Mouse (Mus musculus): Measurements from ENCODE around the gene Cdh13. TPM values are rescaled to one million over a fixed set of nuclear protein-coding genes. Genes with fewer than 3 reads are reported as not detected.

Gene Cdh13
- polyA plus RNA-seq, 1 experiment from 2014 or later = 33.5 TPM

- Histone ChIP-seq H3K27ac (no peak overlapping the region), H3K36me3 (no peaks in the 10 kb centered on the region), H3K4me2 (replicated peaks) (no peak overlapping the region), H3K9me3 (no peaks in the 10 kb centered on the region), H3K4me1 (no peaks in the 10 kb centered on the region), H3K4me3 (no peak overlapping the region), H3K9ac (no peak overlapping the region), H3K27me3 (replicated peaks) (no peaks in the 10 kb centered on the region)
- no peak for ATAC-seq (ENCODE audit: low FRiP score, low read depth)
- 92% methylated on average over 5 of the region's 5 CpGs for WGBS
These were observed 342.9 kb downstream of the Cdh13 start for GRCm38 (mm10) chr8:118626425-118626824.

GRCm38 (mm10) chr8:118627737-118628136 lies 344.2 kb downstream of the Cdh13 start:
- H3K27me3 ChIP-seq (replicated peaks) = no peaks in the 10 kb centered on the region
- no peaks in the 10 kb centered on the region for H3K36me3 ChIP-seq
- no peaks in the 10 kb centered on the region for H3K4me1 ChIP-seq
- no peak for ATAC-seq (ENCODE audit: low FRiP score, low read depth)
- no peak overlapping the region for H3K4me3 ChIP-seq
- H3K4me2 ChIP-seq (replicated peaks) = no peak overlapping the region
- 88% methylated on average over 5 of the region's 5 CpGs for WGBS
- no peaks in the 10 kb centered on the region for H3K9me3 ChIP-seq
- no peak overlapping the region for H3K9ac ChIP-seq
- no peak overlapping the region for H3K27ac ChIP-seq

GRCm38 (mm10) chr8:118628702-118629101 lies 345.2 kb downstream of the Cdh13 start:
- H3K4me2 ChIP-seq (replicated peaks) = no peak overlapping the region
- H3K4me3 ChIP-seq = no peak overlapping the region
- no peaks in the 10 kb centered on the region for H3K4me1 ChIP-seq
- no peak overlapping the region for H3K9ac ChIP-seq
- H3K9me3 ChIP-seq = no peaks in the 10 kb centered on the region
- H3K27me3 ChIP-seq (replicated peaks) = no peaks in the 10 kb centered on the region
- no peaks in the 10 kb centered on the region for H3K36me3 ChIP-seq
- no peak for ATAC-seq (ENCODE audit: low FRiP score, low read depth)
- no peak overlapping the region for H3K27ac ChIP-seq
- 72% methylated on average over 8 of the region's 8 CpGs for WGBS

- Histone ChIP-seq H3K4me2 (replicated peaks) (no peak overlapping the region), H3K36me3 (no peaks in the 10 kb centered on the region), H3K9me3 (no peaks in the 10 kb centered on the region), H3K27me3 (replicated peaks) (no peaks in the 10 kb centered on the region), H3K4me3 (no peak overlapping the region), H3K27ac (no peak overlapping the region), H3K9ac (no peak overlapping the region), H3K4me1 (no peaks in the 10 kb centered on the region)
- WGBS = 74% methylated on average over 22 of the region's 22 CpGs
- no peak for ATAC-seq (ENCODE audit: low FRiP score, low read depth)
These were observed 351.9 kb downstream of the Cdh13 start for GRCm38 (mm10) chr8:118635296-118636060.

GRCm38 (mm10) chr8:118639606-118640005 lies 356.1 kb downstream of the Cdh13 start:
- H3K4me2 ChIP-seq (replicated peaks) = no peak overlapping the region
- H3K27ac ChIP-seq = no peak overlapping the region
- no peaks in the 10 kb centered on the region for H3K27me3 ChIP-seq (replicated peaks)
- no peak overlapping the region for H3K4me3 ChIP-seq
- ATAC-seq (ENCODE audit: low FRiP score, low read depth) = no peak
- H3K9me3 ChIP-seq = no peaks in the 10 kb centered on the region
- H3K36me3 ChIP-seq = no peaks in the 10 kb centered on the region
- H3K4me1 ChIP-seq = no peaks in the 10 kb centered on the region
- no peak overlapping the region for H3K9ac ChIP-seq
- WGBS = 93% methylated on average over 8 of the region's 8 CpGs

- WGBS = 89% methylated on average over 4 of the region's 4 CpGs
These were observed 358.3 kb downstream of the Cdh13 start for GRCm38 (mm10) chr8:118641799-118642198.

GRCm38 (mm10) chr8:118648801-118649537 lies 365.4 kb downstream of the Cdh13 start:
- no peaks in the 10 kb centered on the region for H3K9me3 ChIP-seq
- 69% methylated on average over 6 of the region's 6 CpGs for WGBS
- ATAC-seq (ENCODE audit: low FRiP score, low read depth) = no peak
- no peak overlapping the region for H3K9ac ChIP-seq
- no peaks in the 10 kb centered on the region for H3K27me3 ChIP-seq (replicated peaks)
- no peak overlapping the region for H3K27ac ChIP-seq
- no peaks in the 10 kb centered on the region for H3K4me1 ChIP-seq
- H3K36me3 ChIP-seq = no peaks in the 10 kb centered on the region
- no peak overlapping the region for H3K4me3 ChIP-seq
- H3K4me2 ChIP-seq (replicated peaks) = no peak overlapping the region

More at GRCm38 (mm10) chr8:118641799-118642198, 358.3 kb downstream of the Cdh13 start:
- no peak for ATAC-seq (ENCODE audit: low FRiP score, low read depth)
- Histone ChIP-seq H3K27ac (no peak overlapping the region), H3K4me1 (no peaks in the 10 kb centered on the region), H3K4me2 (replicated peaks) (no peak overlapping the region), H3K27me3 (replicated peaks) (no peaks in the 10 kb centered on the region), H3K4me3 (no peak overlapping the region), H3K9me3 (no peaks in the 10 kb centered on the region), H3K36me3 (no peaks in the 10 kb centered on the region), H3K9ac (no peak overlapping the region)

GRCm38 (mm10) chr8:118649981-118650380 lies 366.4 kb downstream of the Cdh13 start:
- H3K9me3 ChIP-seq = no peaks in the 10 kb centered on the region
- no peaks in the 10 kb centered on the region for H3K4me1 ChIP-seq
- 89% methylated on average over 4 of the region's 4 CpGs for WGBS
- no peak for ATAC-seq (ENCODE audit: low FRiP score, low read depth)
- no peaks in the 10 kb centered on the region for H3K36me3 ChIP-seq
- H3K4me3 ChIP-seq = no peak overlapping the region
- H3K27ac ChIP-seq = no peak overlapping the region
- H3K27me3 ChIP-seq (replicated peaks) = no peaks in the 10 kb centered on the region
- H3K4me2 ChIP-seq (replicated peaks) = no peak overlapping the region
- H3K9ac ChIP-seq = no peak overlapping the region

- no peak for ATAC-seq (ENCODE audit: low FRiP score, low read depth)
These were observed 378.7 kb downstream of the Cdh13 start for GRCm38 (mm10) chr8:118662001-118662829.

GRCm38 (mm10) chr8:118665081-118665480 lies 381.5 kb downstream of the Cdh13 start:
- H3K36me3 ChIP-seq = no peaks in the 10 kb centered on the region
- H3K4me3 ChIP-seq = no peak overlapping the region
- 0 out of 2 replicates have a peak, but pooled peaks cover 8% of the 10 kb centered on the region for H3K9me3 ChIP-seq
- no peak for ATAC-seq (ENCODE audit: low FRiP score, low read depth)
- H3K4me1 ChIP-seq = peaks cover 4% of the 10 kb centered on the region; the same call in 1 of the 2 replicates
- H3K4me2 ChIP-seq (replicated peaks) = no peak overlapping the region
- WGBS = 78% methylated on average over 5 of the region's 5 CpGs
- H3K9ac ChIP-seq = no peak overlapping the region
- H3K27ac ChIP-seq = no peak overlapping the region
- no peaks in the 10 kb centered on the region for H3K27me3 ChIP-seq (replicated peaks)

More at GRCm38 (mm10) chr8:118662001-118662829, 378.7 kb downstream of the Cdh13 start:
- Histone ChIP-seq H3K9me3 (0 out of 2 replicates have a peak, but pooled peaks cover 8% of the 10 kb centered on the region), H3K27me3 (replicated peaks) (no peaks in the 10 kb centered on the region), H3K4me1 (no peaks in the 10 kb centered on the region), H3K36me3 (no peaks in the 10 kb centered on the region), H3K27ac (no peak overlapping the region), H3K4me2 (replicated peaks) (no peak overlapping the region), H3K9ac (no peak overlapping the region), H3K4me3 (no peak overlapping the region)
- 83% methylated on average over 8 of the region's 8 CpGs for whole genome bisulfite sequencing

- WGBS = 90% methylated on average over 4 of the region's 4 CpGs
- H3K27ac ChIP-seq = no peak overlapping the region
- ATAC-seq (ENCODE audit: low FRiP score, low read depth) = no peak
These were observed 384.2 kb downstream of the Cdh13 start for GRCm38 (mm10) chr8:118667736-118668135.

GRCm38 (mm10) chr8:118676233-118676632 lies 392.7 kb downstream of the Cdh13 start:
- Histone ChIP-seq H3K9me3 (no peaks in the 10 kb centered on the region), H3K4me3 (no peak overlapping the region), H3K27me3 (replicated peaks) (no peaks in the 10 kb centered on the region), H3K4me2 (replicated peaks) (no peak overlapping the region), H3K4me1 (no peaks in the 10 kb centered on the region), H3K36me3 (no peaks in the 10 kb centered on the region), H3K27ac (no peak overlapping the region), H3K9ac (no peak overlapping the region)
- 92% methylated on average over 6 of the region's 6 CpGs for WGBS
- no peak for ATAC-seq (ENCODE audit: low FRiP score, low read depth)

More at GRCm38 (mm10) chr8:118667736-118668135, 384.2 kb downstream of the Cdh13 start:
- H3K4me2 ChIP-seq (replicated peaks) = no peak overlapping the region
- H3K4me3 ChIP-seq = no peak overlapping the region
- no peaks in the 10 kb centered on the region for H3K27me3 ChIP-seq (replicated peaks)
- peaks cover 4% of the 10 kb centered on the region; the same call in 1 of the 2 replicates for H3K4me1 ChIP-seq
- no peak overlapping the region for H3K9ac ChIP-seq
- no peaks in the 10 kb centered on the region for H3K36me3 ChIP-seq
- H3K9me3 ChIP-seq = 0 out of 2 replicates have a peak, but pooled peaks cover 8% of the 10 kb centered on the region
